Mouse (Mus musculus) olfactory bulb, adult 2 months (tissue): ENCODE measurements around the gene Olfr522. TPM values are rescaled to one million over a fixed set of nuclear protein-coding genes. Genes with fewer than 3 reads are reported as not detected.

Source experiments
- H3K27ac ChIP-seq: fragments of 200-500 bp; 2 replicates; pipeline ENCODE4 v1.5.1; 2012; ENCODE audit warnings: low read depth, low read length; ENCODE audit not compliant: insufficient read depth
- H3K4me1 ChIP-seq: fragments of 200-500 bp; 2 replicates; pipeline ENCODE4 v1.6.1; 2012; ENCODE audit warnings: low read length; ENCODE audit not compliant: control insufficient read depth, insufficient read depth
- H3K4me3 ChIP-seq: fragments of 200-500 bp; 2 replicates; pipeline ENCODE4 v1.5.1; 2012; ENCODE audit warnings: mild to moderate bottlenecking, low read depth, low read length, moderate library complexity; ENCODE audit not compliant: insufficient read depth
- CTCF ChIP-seq: fragments of 200-500 bp; IDR thresholded peaks from 2 replicates; pipeline ENCODE4 v1.5.1; 2012; ENCODE audit warnings: low read depth, mild to moderate bottlenecking, low read length, moderate library complexity; ENCODE audit not compliant: insufficient read depth
- POLR2A ChIP-seq: fragments of 200-500 bp; IDR thresholded peaks from 2 replicates; pipeline ENCODE4 v1.6.1; 2012; ENCODE audit warnings: mild to moderate bottlenecking, low read depth, low read length, moderate library complexity; ENCODE audit not compliant: insufficient read depth
- WGBS: fragments of 180-500 bp; shearing (Covaris S2); methylation state at CpG from one replicate; pipeline ENCODE4 v1.1.7; 2018; 5-methylcytosine and 5-hydroxymethylcytosine counted together
- polyA plus RNA-seq: library from polyadenylated mRNA; stranded (reverse); fragments of >200 nt; gene quantifications from 2 replicates; pipeline ENCODE4 v1.2.4, GENCODE M21; 2012; ENCODE audit warnings: low replicate concordance; ENCODE audit not compliant: missing spikeins, insufficient read depth, insufficient read length

The Olfr522 gene
- polyA plus RNA-seq, 1 experiment = not detected

DNA sequence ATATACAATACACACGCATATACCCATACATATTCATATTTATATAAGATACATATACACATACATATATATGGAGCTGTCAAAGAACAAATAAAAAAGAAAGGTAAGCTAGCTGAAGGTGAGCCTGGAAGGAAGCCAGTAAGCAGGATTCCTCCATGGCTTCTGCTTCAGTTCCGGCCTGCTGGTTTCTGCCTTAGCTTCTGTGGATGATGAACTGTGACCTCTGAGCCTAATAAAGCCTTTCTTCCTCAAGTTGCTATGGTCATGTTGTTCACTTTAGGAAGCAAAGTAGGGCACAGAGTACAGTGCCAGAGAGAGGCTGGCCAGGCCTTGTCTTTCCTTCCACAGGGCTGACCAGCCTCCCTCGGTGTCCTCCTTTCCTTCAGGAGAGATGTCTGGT lies 6.3 kb upstream of the Olfr522 start:
- no peak overlapping the region for H3K27ac ChIP-seq
- H3K4me1 ChIP-seq = no peaks in the 10 kb centered on the region
- H3K4me3 ChIP-seq = no peak overlapping the region
- WGBS = 93% methylated on average over 3 of the region's 3 CpGs
- TF ChIP-seq POLR2A (no peak), CTCF (no peak)

DNA sequence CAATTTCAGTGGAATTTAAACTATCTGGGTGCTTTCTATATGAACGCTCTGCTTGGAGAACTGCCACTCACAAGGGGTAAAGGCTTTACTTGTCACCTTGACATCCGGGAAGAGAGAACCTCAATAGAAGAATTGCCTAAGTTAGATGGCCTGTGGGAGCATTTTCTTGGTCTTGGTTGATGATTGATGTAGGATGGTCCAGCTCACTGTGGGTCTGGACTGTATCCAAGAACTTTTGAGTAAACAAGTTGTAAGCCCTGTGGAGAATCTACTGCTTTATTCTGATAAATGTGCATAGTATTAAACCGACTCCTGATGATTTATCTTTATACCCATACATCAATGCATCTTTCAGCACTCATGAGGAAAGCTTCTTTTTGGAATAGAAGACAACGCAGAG lies 4.8 kb upstream of the Olfr522 start:
- no peaks in the 10 kb centered on the region for H3K4me1 ChIP-seq
- no peak overlapping the region for H3K4me3 ChIP-seq
- no peak overlapping the region for H3K27ac ChIP-seq
- TF ChIP-seq CTCF = no peak
- TF ChIP-seq POLR2A = no peak
- WGBS = 89% methylated on average over 4 of the region's 4 CpGs

DNA sequence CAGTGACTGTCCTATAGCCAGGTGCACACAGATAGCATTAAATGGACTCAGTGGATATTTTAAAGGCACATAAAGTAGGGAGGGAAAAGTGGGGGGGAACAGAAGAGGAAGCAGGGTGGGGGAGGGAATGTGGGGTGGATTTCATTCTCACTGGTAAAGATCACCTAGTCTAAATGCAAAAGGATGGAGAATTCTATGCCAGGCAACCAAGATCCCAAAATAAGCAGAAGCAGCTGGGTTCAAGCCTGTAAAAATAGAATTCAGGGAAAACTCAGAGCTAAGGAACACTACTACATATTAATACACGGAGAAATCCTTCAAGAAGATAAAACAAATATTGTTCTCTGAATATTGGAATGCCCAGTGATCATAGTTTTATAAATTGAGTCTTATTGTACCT lies 3.4 kb upstream of the Olfr522 start:
- 40% methylated on average over 1 of the region's 1 CpGs for WGBS
- no peak for TF ChIP-seq CTCF
- no peak for TF ChIP-seq POLR2A
- H3K27ac ChIP-seq = no peak overlapping the region

DNA sequence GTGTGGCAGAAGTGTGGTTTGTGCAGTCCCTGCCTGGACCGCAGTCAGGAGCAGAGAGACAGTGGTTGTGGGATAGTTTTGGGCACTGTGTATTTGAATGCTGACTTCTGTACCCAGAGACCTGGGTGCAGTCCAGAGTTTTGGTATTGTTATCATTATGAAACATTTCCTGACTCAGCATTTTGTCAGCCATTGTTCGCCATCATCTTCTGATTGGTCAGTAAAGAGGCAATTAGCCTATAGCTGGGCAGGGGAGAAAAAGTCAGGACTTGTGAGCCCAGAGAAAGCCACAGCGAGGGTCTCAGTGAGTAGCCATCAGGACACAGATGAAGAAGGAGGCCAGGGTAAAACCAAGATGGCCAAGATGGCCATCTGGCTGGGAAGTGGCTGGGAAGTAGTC lies 4.2 kb downstream of the Olfr522 start:
- Histone ChIP-seq H3K27ac (no peak overlapping the region), H3K4me3 (no peak overlapping the region), H3K4me1 (no peaks in the 10 kb centered on the region)
- TF ChIP-seq POLR2A = no peak
- no peak for TF ChIP-seq CTCF
- 85% methylated on average over 3 of the region's 3 CpGs for WGBS

More for the DNA sequence above, 3.4 kb upstream of the Olfr522 start:
- Histone ChIP-seq H3K4me1 (no peaks in the 10 kb centered on the region), H3K4me3 (no peak overlapping the region)

DNA sequence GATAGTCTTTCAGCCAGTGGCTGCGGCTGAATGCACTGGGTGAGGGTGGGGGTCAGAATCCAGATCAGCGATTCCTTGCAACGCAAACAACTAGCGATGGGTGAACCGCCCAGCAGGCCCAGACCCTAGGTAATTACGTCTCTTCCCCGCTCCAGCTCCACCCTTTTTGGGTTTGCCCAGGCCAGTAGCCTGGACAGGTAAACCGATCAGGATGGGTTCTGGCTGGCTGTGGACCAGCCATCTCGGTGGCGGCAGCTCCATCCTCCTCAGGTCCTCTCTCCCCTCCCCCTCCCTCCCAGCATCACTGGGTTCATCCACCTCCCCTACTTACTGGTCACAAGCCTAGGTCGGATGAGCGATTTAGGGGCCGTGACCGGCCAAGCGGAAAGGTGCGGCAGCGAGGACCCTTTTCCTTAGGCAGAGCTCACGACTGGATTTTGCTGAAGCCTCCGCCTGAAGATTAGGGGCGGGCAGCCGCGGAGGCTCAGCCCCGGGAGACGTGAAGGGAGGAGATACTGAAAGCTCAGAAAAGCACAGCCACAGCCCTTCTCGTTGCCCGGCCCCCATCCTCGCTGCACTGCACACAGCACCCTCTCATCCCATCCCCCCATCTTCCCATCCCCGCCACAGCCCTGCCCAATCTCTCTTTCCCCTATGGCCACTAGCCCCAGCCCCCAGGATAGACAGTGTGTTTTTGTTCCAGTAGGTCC lies 10.2 kb downstream of the Olfr522 start, which contains the start of gene Sprn:
Gene Sprn (minus strand): TSS at position 660 of the 710 bp plus-strand sequence.
- peak within 1 kb of the TSS; percentile 75 for H3K27ac ChIP-seq
- peak; percentile 64; the same call in 1 of the 2 replicates for TF ChIP-seq POLR2A
- no peak for TF ChIP-seq CTCF
- WGBS = under 1% methylated on average over 28 of the region's 28 CpGs
- H3K4me1 ChIP-seq = peaks cover 10% of the 10 kb centered on the region
- peak within 1 kb of the TSS; percentile 77 for H3K4me3 ChIP-seq

DNA sequence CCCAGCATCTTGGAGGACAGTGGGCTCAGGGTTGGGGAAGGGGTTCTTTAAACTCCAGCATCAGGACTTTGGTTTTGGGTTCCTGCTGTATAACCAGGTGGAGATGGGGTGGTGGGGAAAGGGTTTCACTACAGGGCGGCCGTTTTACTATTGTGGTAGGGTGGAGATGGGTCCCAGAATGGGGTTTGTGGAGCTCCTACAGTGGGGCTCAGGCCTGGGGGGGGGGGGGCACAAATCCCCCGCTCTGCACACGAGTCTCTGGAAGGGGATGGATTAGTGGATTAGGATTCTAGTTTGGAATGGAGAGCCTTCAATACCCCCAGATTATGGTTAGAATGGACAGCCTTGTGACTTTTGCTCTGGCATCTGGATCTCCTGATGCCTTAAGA lies 10.7 kb downstream of the Olfr522 start:
- H3K4me3 ChIP-seq = peak overlapping the region; percentile 77
- H3K27ac ChIP-seq = peak overlapping the region; percentile 75
- H3K4me1 ChIP-seq = peaks cover 10% of the 10 kb centered on the region
- WGBS = 9% methylated on average over 4 of the region's 4 CpGs
- TF ChIP-seq CTCF (no peak), POLR2A (no peak)

DNA sequence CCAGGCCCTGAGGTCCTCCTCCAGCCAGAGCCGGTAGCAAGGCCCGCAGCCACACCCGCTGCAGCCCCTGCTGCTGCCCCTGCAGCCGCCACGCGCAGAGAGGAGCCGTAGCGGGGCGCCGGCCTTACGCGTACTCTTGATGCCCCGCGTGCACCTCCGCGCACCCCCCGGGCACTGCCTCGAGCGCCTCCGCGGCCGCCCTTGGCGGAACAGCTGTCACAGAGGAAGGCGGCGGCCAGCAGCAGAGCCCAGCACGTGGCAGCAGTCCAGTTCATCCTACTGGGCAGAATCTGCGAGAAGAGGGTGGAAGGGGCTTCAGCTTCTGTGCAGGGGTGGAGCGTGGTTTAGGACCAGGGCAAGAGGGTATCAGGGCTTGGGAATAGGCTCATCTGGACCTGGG lies 11.2 kb downstream of the Olfr522 start:
- 0 out of 2 replicates have a peak overlapping the region, but pooled peaks have one; percentile 1 for H3K27ac ChIP-seq
- TF ChIP-seq CTCF = no peak
- TF ChIP-seq POLR2A = no peak
- WGBS = 1% methylated on average over 28 of the region's 28 CpGs

DNA sequence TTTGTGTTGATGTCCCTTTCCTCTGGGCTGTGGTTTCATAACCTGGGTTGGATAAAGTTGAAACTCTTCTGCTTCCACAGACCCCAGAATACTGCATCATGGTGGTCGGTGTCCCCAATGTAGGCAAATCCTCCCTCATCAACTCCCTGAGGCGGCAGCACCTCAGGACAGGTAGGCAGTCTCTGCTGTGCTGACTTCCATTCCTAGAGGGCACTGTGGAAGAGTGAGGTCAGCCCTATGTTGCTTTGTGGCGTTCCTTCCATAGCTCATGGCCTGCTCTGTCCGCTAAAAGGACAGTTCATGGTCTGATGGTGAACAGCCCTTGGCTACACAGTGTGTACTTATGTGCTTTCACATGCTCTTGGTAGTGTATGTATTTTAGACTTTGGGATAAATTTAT lies 20.0 kb downstream of the Olfr522 start:
- H3K4me1 ChIP-seq = no peaks in the 10 kb centered on the region
- TF ChIP-seq CTCF (no peak), POLR2A (no peak)
- no peak overlapping the region for H3K27ac ChIP-seq
- WGBS = 83% methylated on average over 4 of the region's 4 CpGs
- H3K4me3 ChIP-seq = no peak overlapping the region

More for the DNA sequence above, 11.2 kb downstream of the Olfr522 start:
- Histone ChIP-seq H3K4me3 (peak overlapping the region; percentile 77), H3K4me1 (peaks cover 10% of the 10 kb centered on the region)

DNA sequence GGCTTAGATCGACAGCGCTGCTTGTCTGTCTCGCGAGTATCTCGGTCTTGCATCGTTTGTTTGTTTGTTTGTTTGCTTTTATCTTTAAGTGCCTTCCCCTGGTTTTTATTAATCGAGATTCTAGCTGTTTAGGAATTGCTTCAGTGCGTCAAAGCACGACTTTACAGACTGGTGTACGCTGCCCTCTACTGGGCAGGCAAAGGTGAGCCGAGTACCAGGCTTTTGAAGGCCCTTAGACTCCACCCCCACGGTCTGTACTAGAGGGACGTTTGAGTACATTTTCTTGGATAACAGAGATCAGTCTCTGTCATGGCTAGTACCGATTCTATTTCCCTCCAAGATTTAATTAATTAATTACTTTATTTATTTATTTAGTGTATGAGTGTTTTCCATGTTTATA lies 23.2 kb downstream of the Olfr522 start:
- Histone ChIP-seq H3K27ac (no peak overlapping the region), H3K4me3 (no peak overlapping the region), H3K4me1 (no peaks in the 10 kb centered on the region)
- WGBS = 5% methylated on average over 14 of the region's 14 CpGs
- TF ChIP-seq CTCF (peak; percentile 40), POLR2A (no peak)

DNA sequence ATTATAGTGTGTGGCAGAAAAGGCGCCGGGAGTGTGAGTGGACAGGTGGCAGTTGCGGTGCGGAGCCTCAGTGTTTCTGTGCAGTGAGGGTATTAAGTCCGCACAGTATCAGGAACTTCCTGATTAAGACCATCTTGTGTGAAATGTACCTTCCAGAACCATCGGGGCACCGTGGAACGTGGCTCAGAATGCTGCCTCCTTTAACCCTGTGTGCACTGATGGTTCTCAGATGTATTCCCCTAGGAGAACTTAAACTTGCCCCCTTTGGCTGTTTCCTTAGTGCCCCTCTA lies 26.6 kb downstream of the Olfr522 start:
- no peak for TF ChIP-seq CTCF
- TF ChIP-seq POLR2A = no peak
- 0% methylated on average over 8 of the region's 8 CpGs for WGBS
- Histone ChIP-seq H3K27ac (peak overlapping the region; percentile 85), H3K4me1 (no peaks in the 10 kb centered on the region), H3K4me3 (peak overlapping the region; percentile 98)
